Mouse (Mus musculus) embryonic facial prominence, embryonic 14.5 days (tissue): ENCODE results near the gene Gm14139. TPM values are rescaled to one million over a fixed set of nuclear protein-coding genes. Genes with fewer than 3 reads are reported as not detected.
"Not testable (repeated sequence)": the region's sequence is repeated elsewhere in the genome, so short reads cannot be mapped to it uniquely, and the experiment has no call there.

Experiments
- ATAC-seq: fragments of 200-750 bp; cut with Nextera tagmentation; 2 replicates; pipeline ENCODE4 v1.8.0; 2017; ENCODE audit warnings: low read depth, moderate number of reproducible peaks, moderate TSS enrichment
- DNase-seq: peaks from one replicate; pipeline ENCODE4 v3.0.0-alpha.2; 2015; ENCODE audit warnings: low spot score
- H3K27ac ChIP-seq: fragments of 300-500 bp; sonication (generic); replicated peaks from 2 replicates; pipeline ENCODE4 v1.5.1; 2014; ENCODE audit warnings: low read depth, mild to moderate bottlenecking, low read length, moderate library complexity
- H3K27me3 ChIP-seq: fragments of 300-500 bp; sonication (generic); replicated peaks from 2 replicates; pipeline ENCODE4 v1.6.1; 2014; ENCODE audit warnings: low read length; ENCODE audit not compliant: control insufficient read depth, insufficient read depth
- H3K36me3 ChIP-seq: fragments of 300-500 bp; sonication (generic); 2 replicates; pipeline ENCODE4 v1.6.1; 2014; ENCODE audit warnings: low read length, mixed read lengths; ENCODE audit not compliant: control insufficient read depth, insufficient read depth
- H3K4me1 ChIP-seq: fragments of 300-500 bp; sonication (generic); 2 replicates; pipeline ENCODE4 v1.6.1; 2014; ENCODE audit warnings: antibody characterized with exemption, low read length; ENCODE audit not compliant: control insufficient read depth, insufficient read depth
- H3K4me2 ChIP-seq: fragments of 300-500 bp; sonication (generic); 2 replicates; pipeline ENCODE4 v1.6.1; 2014; ENCODE audit warnings: low read depth, mild to moderate bottlenecking, low read length, moderate library complexity, mixed read lengths
- H3K4me3 ChIP-seq: fragments of 300-500 bp; sonication (generic); 2 replicates; pipeline ENCODE4 v1.5.1; 2014; ENCODE audit warnings: low read depth, mild to moderate bottlenecking, low read length
- H3K9ac ChIP-seq: fragments of 300-500 bp; sonication (generic); 2 replicates; pipeline ENCODE4 v1.6.1; 2014; ENCODE audit warnings: low read depth, mild to moderate bottlenecking, low read length, moderate library complexity, mixed read lengths
- H3K9me3 ChIP-seq: fragments of 300-500 bp; sonication (generic); 2 replicates; pipeline ENCODE4 v1.6.1; 2016; ENCODE audit warnings: low read length; ENCODE audit not compliant: control insufficient read depth
- WGBS: fragments of 180-500 bp; shearing (Covaris S2); extraction: QIAGEN DNeasy Blood & Tissue Kit; methylation state at CpG from one replicate; pipeline ENCODE4 v1.1.7; 2014; 5-methylcytosine and 5-hydroxymethylcytosine counted together
- polyA plus RNA-seq: library from polyadenylated mRNA; unstranded; fragments of >200 nt; fragmentation: Nextera tagmentation; extraction: Ambion mirVana; gene quantifications from 2 replicates; pipeline ENCODE4 v1.2.1, GENCODE M21; 2014

The Gm14139 gene
- polyA plus RNA-seq, 1 experiment from 2014 or later: not detected

- 1% methylated on average over 12 of the region's 15 CpGs for WGBS
- not testable (repeated sequence) for H3K4me1 ChIP-seq, H3K27me3 ChIP-seq, H3K9me3 ChIP-seq, H3K36me3 ChIP-seq
- DNase-seq (peak; percentile 59), ATAC-seq (peak; percentile 99)
- Histone ChIP-seq H3K4me2 (peak within 1 kb of the TSS; percentile 44), H3K9ac (peak within 1 kb of the TSS; percentile 57), H3K4me3 (peak within 1 kb of the TSS; percentile 39), H3K27ac (0 out of 2 replicates have a peak within 1 kb of the TSS, but pooled peaks have one; percentile 48)
Measured at GRCm38 (mm10) chr2:150217600-150218362, 36.2 kb downstream of the Gm14139 start, which contains the start of gene Zfp937. TSS of gene Zfp937 (plus strand) at chr2:150218073.

GRCm38 (mm10) chr2:150218363-150218725 is 36.8 kb downstream of the Gm14139 start:
- H3K27ac ChIP-seq: 0 out of 2 replicates have a peak overlapping the region, but pooled peaks have one; percentile 48
- not testable (repeated sequence) for DNase-seq, ATAC-seq, H3K9me3 ChIP-seq, H3K4me1 ChIP-seq, H3K36me3 ChIP-seq, H3K27me3 ChIP-seq
- H3K4me3 ChIP-seq: peak overlapping the region; percentile 39
- peak overlapping the region; percentile 57 for H3K9ac ChIP-seq
- 11% methylated on average over 3 of the region's 4 CpGs for WGBS
- peak overlapping the region; percentile 44 for H3K4me2 ChIP-seq

- H3K4me2 ChIP-seq, ATAC-seq, H3K4me1 ChIP-seq, H3K36me3 ChIP-seq, H3K9ac ChIP-seq, H3K27me3 ChIP-seq, H3K9me3 ChIP-seq, H3K27ac ChIP-seq, DNase-seq, H3K4me3 ChIP-seq: not testable (repeated sequence)
Measured at GRCm38 (mm10) chr2:150223263-150223662, 41.7 kb downstream of the Gm14139 start.

Other genes with a start within 250 kb of the Gm14139 start
- 8.2 and 9.6 TPM in 2 replicates for gene Zfp120, start 45.0 kb upstream of the Gm14139 start, polyA plus RNA-seq
- gene Gm10770, start 2.1 kb upstream of the Gm14139 start, polyA plus RNA-seq: not detected in 2 replicates
- gene Zfp937, start 36.3 kb downstream of the Gm14139 start, polyA plus RNA-seq: 7.3 and 7.7 TPM in 2 replicates
- gene Gm21994, start 73.8 kb downstream of the Gm14139 start, polyA plus RNA-seq: 2.2 and 3.8 TPM in 2 replicates
- gene Gm14124, start 75.8 kb downstream of the Gm14139 start, polyA plus RNA-seq: not detected in 2 replicates
- gene Gm10130, start 141.9 kb downstream of the Gm14139 start, polyA plus RNA-seq: 2.5 and 3.3 TPM in 2 replicates
- gene 3300002I08Rik, start 181.0 kb downstream of the Gm14139 start, polyA plus RNA-seq: 6.6 and 7.6 TPM in 2 replicates